Mouse (Mus musculus) heart, postnatal 0 days (tissue): ENCODE measurements at regions not wholly inside any gene's neighbourhood (a gene's known extent, or its start where the extent isn't known, plus 50 kb on each side); places are given as distances from the start of the nearest gene placed in this dataset.

Experiments used
- CTCF ChIP-seq: IDR thresholded peaks from 2 replicates; pipeline ENCODE4 v1.5.1; 2016; ENCODE audit warnings: antibody characterized with exemption, control low read depth, low read depth
- EP300 ChIP-seq: IDR thresholded peaks from 2 replicates; pipeline ENCODE4 v1.6.1; 2016; ENCODE audit warnings: antibody characterized with exemption, low read depth

DNA sequence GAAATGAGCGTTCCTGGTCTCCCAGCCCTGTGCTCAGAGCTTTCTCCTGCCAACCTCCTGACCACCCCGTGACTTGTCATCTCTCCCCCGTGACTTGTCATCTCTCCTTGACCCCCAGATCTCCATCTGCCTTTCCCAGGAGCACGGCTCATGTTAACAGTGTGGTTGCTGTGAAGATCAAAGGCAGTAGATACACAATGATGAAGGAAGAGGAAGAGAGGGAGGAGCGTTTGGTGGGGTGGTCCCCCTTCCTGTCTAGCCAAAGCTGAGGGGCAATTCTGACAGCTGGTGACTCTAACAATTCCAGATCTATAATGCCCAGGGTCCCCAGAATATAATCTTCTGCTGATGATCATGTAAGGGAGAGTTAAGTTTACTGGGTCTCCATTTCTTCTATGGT is 214.0 kb downstream of the Ly86 start:
- no peak for TF ChIP-seq CTCF
- TF ChIP-seq EP300: no peak
